Mouse (Mus musculus): Measurements from ENCODE around the gene Emc1.

DNA sequence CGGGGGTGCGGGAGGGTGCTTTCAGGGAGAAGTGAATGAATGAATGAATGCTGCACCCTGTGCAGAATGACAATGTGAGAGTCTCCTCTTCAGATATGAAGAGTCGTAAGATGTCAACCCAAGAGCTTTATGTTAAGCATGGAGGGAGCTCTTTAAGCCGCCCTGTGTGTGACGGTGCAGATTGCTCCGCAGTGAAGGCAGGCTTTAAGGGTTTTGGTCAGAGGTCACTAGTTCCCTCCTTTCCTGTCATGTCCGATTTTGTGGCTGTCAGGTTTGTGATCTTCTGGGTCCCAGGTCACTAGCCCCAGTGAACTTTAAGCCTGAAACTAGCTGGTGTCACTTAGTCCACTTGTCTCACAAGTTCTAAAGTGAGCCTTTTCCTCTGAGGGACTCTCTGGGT, 445 bp downstream of the Emc1 start:
- TF ChIP-seq CTCF (IDR thresholded peaks at IDR 0.05; ENCODE audit: low read depth) (no peak), EP300 (IDR thresholded peaks at IDR 0.05; ENCODE audit: low read depth) (no peak)
